Mouse (Mus musculus): ENCODE data around the gene Ppm1f.

DNA sequence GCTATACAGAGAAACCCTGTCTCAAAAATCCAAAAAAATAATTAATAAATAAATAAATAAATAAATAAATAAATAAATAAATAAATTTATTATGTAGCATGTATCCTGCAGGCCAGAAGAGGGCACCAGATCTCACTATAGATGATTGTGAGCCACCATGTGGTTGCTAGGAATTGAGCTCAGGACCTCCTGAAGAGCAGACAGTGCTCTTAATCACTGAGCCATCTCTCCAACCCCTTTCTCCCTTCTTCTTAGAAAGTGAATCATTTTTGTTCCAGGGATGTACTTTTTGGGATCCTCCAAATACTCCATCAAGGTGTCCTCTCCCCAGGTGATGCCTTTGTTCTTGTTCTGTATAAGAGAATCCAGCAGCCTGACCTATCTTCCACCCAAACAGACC, 47.1 kb upstream of the Ppm1f start:
- TF ChIP-seq CTCF (IDR thresholded peaks at IDR 0.05; ENCODE audit: control insufficient read depth, insufficient read depth, insufficient replicate concordance, low read depth, low read length) (no peak), POLR2A (IDR thresholded peaks at IDR 0.05; ENCODE audit: control insufficient read depth, low read depth, low read length) (no peak)

Measured in testis, adult 2 months (tissue).